Mouse (Mus musculus): ENCODE results near the gene Sertad2. TPM values are rescaled to one million over a fixed set of nuclear protein-coding genes. Genes with fewer than 3 reads are reported as not detected.

Sertad2 gene
- polyA plus RNA-seq, 1 experiment = 57.1 TPM

- peak; percentile 54 for DNase-seq
- Histone ChIP-seq H3K4me3 (replicated peaks; ENCODE audit: extremely low read depth, low read depth, low read length) (no peak overlapping the region), H3K4me1 (ENCODE audit: control insufficient read depth, insufficient read depth, low read length) (no peaks in the 10 kb centered on the region)
- TF ChIP-seq CTCF (IDR thresholded peaks at IDR 0.05; ENCODE audit: insufficient read depth, low read length) (no peak), POLR2A (IDR thresholded peaks at IDR 0.05; ENCODE audit: borderline replicate concordance, extremely low read depth, low read depth, low read length) (no peak)
- WGBS = 69% methylated on average over 14 of the region's 14 CpGs
Measured at GRCm38 (mm10) chr11:20660111-20661097, 117.4 kb downstream of the Sertad2 start.

- no peak overlapping the region for H3K4me3 ChIP-seq (replicated peaks; ENCODE audit: extremely low read depth, low read depth, low read length)
- no peaks in the 10 kb centered on the region for H3K4me1 ChIP-seq (ENCODE audit: control insufficient read depth, insufficient read depth, low read length)
- 31% methylated on average over 4 of the region's 4 CpGs for WGBS
- DNase-seq = no peak
- no peak for TF ChIP-seq POLR2A (IDR thresholded peaks at IDR 0.05; ENCODE audit: borderline replicate concordance, extremely low read depth, low read depth, low read length)
- TF ChIP-seq CTCF (IDR thresholded peaks at IDR 0.05; ENCODE audit: insufficient read depth, low read length) = peak; percentile 91
Measured at GRCm38 (mm10) chr11:20661652-20662051, 118.6 kb downstream of the Sertad2 start.

GRCm38 (mm10) chr11:20662811-20663210 lies 119.8 kb downstream of the Sertad2 start:
- no peaks in the 10 kb centered on the region for H3K4me1 ChIP-seq (ENCODE audit: control insufficient read depth, insufficient read depth, low read length)
- WGBS = 62% methylated on average over 7 of the region's 7 CpGs
- no peak overlapping the region for H3K4me3 ChIP-seq (replicated peaks; ENCODE audit: extremely low read depth, low read depth, low read length)
- no peak for DNase-seq
- TF ChIP-seq CTCF (IDR thresholded peaks at IDR 0.05; ENCODE audit: insufficient read depth, low read length) (no peak), POLR2A (IDR thresholded peaks at IDR 0.05; ENCODE audit: borderline replicate concordance, extremely low read depth, low read depth, low read length) (no peak)

GRCm38 (mm10) chr11:20663580-20664198 lies 120.6 kb downstream of the Sertad2 start:
- DNase-seq = no peak
- no peak overlapping the region for H3K4me3 ChIP-seq (replicated peaks; ENCODE audit: extremely low read depth, low read depth, low read length)
- TF ChIP-seq POLR2A (IDR thresholded peaks at IDR 0.05; ENCODE audit: borderline replicate concordance, extremely low read depth, low read depth, low read length) = no peak
- TF ChIP-seq CTCF (IDR thresholded peaks at IDR 0.05; ENCODE audit: insufficient read depth, low read length) = no peak
- 76% methylated on average over 5 of the region's 5 CpGs for WGBS
- no peaks in the 10 kb centered on the region for H3K4me1 ChIP-seq (ENCODE audit: control insufficient read depth, insufficient read depth, low read length)

- H3K4me1 ChIP-seq (ENCODE audit: control insufficient read depth, insufficient read depth, low read length) = no peaks in the 10 kb centered on the region
- no peak overlapping the region for H3K4me3 ChIP-seq (replicated peaks; ENCODE audit: extremely low read depth, low read depth, low read length)
- WGBS = 81% methylated on average over 9 of the region's 9 CpGs
- DNase-seq = no peak
- TF ChIP-seq POLR2A (IDR thresholded peaks at IDR 0.05; ENCODE audit: borderline replicate concordance, extremely low read depth, low read depth, low read length) (no peak), CTCF (IDR thresholded peaks at IDR 0.05; ENCODE audit: insufficient read depth, low read length) (no peak)
Measured at GRCm38 (mm10) chr11:20664878-20665277, 121.8 kb downstream of the Sertad2 start.

- TF ChIP-seq POLR2A (IDR thresholded peaks at IDR 0.05; ENCODE audit: borderline replicate concordance, extremely low read depth, low read depth, low read length) (no peak), CTCF (IDR thresholded peaks at IDR 0.05; ENCODE audit: insufficient read depth, low read length) (peak; percentile 21; the same call in 1 of the 2 replicates)
- DNase-seq = no peak
- WGBS = 50% methylated on average over 6 of the region's 6 CpGs
- H3K4me1 ChIP-seq (ENCODE audit: control insufficient read depth, insufficient read depth, low read length) = no peaks in the 10 kb centered on the region
- H3K4me3 ChIP-seq (replicated peaks; ENCODE audit: extremely low read depth, low read depth, low read length) = no peak overlapping the region
Measured at GRCm38 (mm10) chr11:20671789-20672392, 128.8 kb downstream of the Sertad2 start.

- TF ChIP-seq POLR2A (IDR thresholded peaks at IDR 0.05; ENCODE audit: borderline replicate concordance, extremely low read depth, low read depth, low read length) (no peak), CTCF (IDR thresholded peaks at IDR 0.05; ENCODE audit: insufficient read depth, low read length) (no peak)
- WGBS = 59% methylated on average over 6 of the region's 6 CpGs
- DNase-seq = no peak
- Histone ChIP-seq H3K4me1 (ENCODE audit: control insufficient read depth, insufficient read depth, low read length) (no peaks in the 10 kb centered on the region), H3K4me3 (replicated peaks; ENCODE audit: extremely low read depth, low read depth, low read length) (no peak overlapping the region)
Measured at GRCm38 (mm10) chr11:20672513-20672912, 129.5 kb downstream of the Sertad2 start.

GRCm38 (mm10) chr11:20679396-20679795 lies 136.3 kb downstream of the Sertad2 start:
- H3K4me1 ChIP-seq (ENCODE audit: control insufficient read depth, insufficient read depth, low read length) = no peaks in the 10 kb centered on the region
- WGBS = 82% methylated on average over 2 of the region's 2 CpGs
- TF ChIP-seq POLR2A (IDR thresholded peaks at IDR 0.05; ENCODE audit: borderline replicate concordance, extremely low read depth, low read depth, low read length) = no peak
- TF ChIP-seq CTCF (IDR thresholded peaks at IDR 0.05; ENCODE audit: insufficient read depth, low read length) = no peak
- DNase-seq = no peak
- no peak overlapping the region for H3K4me3 ChIP-seq (replicated peaks; ENCODE audit: extremely low read depth, low read depth, low read length)

GRCm38 (mm10) chr11:20680781-20681180 lies 137.7 kb downstream of the Sertad2 start:
- TF ChIP-seq POLR2A (IDR thresholded peaks at IDR 0.05; ENCODE audit: borderline replicate concordance, extremely low read depth, low read depth, low read length) (no peak), CTCF (IDR thresholded peaks at IDR 0.05; ENCODE audit: insufficient read depth, low read length) (no peak)
- H3K4me3 ChIP-seq (replicated peaks; ENCODE audit: extremely low read depth, low read depth, low read length) = no peak overlapping the region
- WGBS = 87% methylated on average over 5 of the region's 5 CpGs
- no peak for DNase-seq
- no peaks in the 10 kb centered on the region for H3K4me1 ChIP-seq (ENCODE audit: control insufficient read depth, insufficient read depth, low read length)

Measured in lung, adult 2 months (tissue).